Mouse (Mus musculus): ENCODE measurements around the gene Mn1.

DNA sequence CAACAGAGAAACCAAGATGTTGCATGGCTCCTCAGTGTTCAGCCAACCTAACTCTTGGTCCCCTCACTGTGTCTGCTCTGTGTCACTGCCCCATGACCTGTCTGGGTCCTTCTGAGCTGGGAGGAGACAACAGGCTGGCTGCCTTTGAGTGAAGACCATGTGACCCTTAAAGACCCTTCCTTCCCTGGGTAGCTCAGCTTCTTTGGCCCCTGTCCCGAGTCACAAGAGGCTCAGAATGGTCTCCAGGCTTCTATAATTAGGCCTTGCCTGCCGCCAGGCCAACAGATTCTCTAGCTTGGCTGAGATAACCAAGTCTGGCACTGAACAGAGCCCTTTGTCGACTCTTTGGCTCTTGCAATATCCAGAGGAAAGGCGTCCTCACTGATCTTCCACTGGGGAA lies 73.4 kb downstream of the Mn1 start:
- TF ChIP-seq POLR2A (IDR thresholded peaks at IDR 0.05; ENCODE audit: control insufficient read depth in 1 of 2, insufficient read depth in 1 of 2, low read depth in 1 of 2, low read length in 2 of 2, poor library complexity in 1 of 2), result no peak
- TF ChIP-seq NELFE (IDR thresholded peaks at IDR 0.05; ENCODE audit: low read depth, low read length), result no peak
- TF ChIP-seq MAFK (IDR thresholded peaks at IDR 0.05; ENCODE audit: borderline replicate concordance, low read depth, low read length), result no peak
- no peak for TF ChIP-seq RAD21 (IDR thresholded peaks at IDR 0.05; ENCODE audit: low read depth, low read length)

All from MEL (cell line).